Mouse (Mus musculus) midbrain, embryonic 10.5 days (tissue): ENCODE measurements around the gene Ormdl1. TPM values are rescaled to one million over a fixed set of nuclear protein-coding genes. Genes with fewer than 3 reads are reported as not detected.
"Not testable (repeated sequence)": the region's sequence is repeated elsewhere in the genome, so short reads cannot be mapped to it uniquely, and the experiment has no call there.

Experiments used
- DNase-seq: peaks from one replicate; pipeline ENCODE4 v3.0.0-alpha.2; 2017; ENCODE audit warnings: low spot score
- H3K27ac ChIP-seq: fragments of 300-500 bp; sonication (generic); replicated peaks from 2 replicates; pipeline ENCODE4 v1.5.1; 2016; ENCODE audit warnings: mild to moderate bottlenecking
- H3K27me3 ChIP-seq: fragments of 300-500 bp; sonication (generic); 2 replicates; pipeline ENCODE4 v1.6.1; 2016; ENCODE audit warnings: low read depth, mild to moderate bottlenecking; ENCODE audit not compliant: poor library complexity, severe bottlenecking
- H3K36me3 ChIP-seq: fragments of 300-500 bp; sonication (generic); 2 replicates; pipeline ENCODE4 v1.6.1; 2016; ENCODE audit warnings: mild to moderate bottlenecking, moderate library complexity
- H3K4me1 ChIP-seq: fragments of 300-500 bp; sonication (generic); 2 replicates; pipeline ENCODE4 v1.6.1; 2016
- H3K4me3 ChIP-seq: fragments of 300-500 bp; sonication (generic); 2 replicates; pipeline ENCODE4 v1.5.1; 2016; ENCODE audit warnings: mild to moderate bottlenecking, moderate library complexity
- H3K9me3 ChIP-seq: fragments of 300-500 bp; sonication (generic); replicated peaks from 2 replicates; pipeline ENCODE4 v1.6.1; 2016; ENCODE audit warnings: mild to moderate bottlenecking
- WGBS: fragments of 180-500 bp; shearing (Covaris S2); methylation state at CpG from one replicate; pipeline ENCODE4 v1.1.7; 2016; 5-methylcytosine and 5-hydroxymethylcytosine counted together
- polyA plus RNA-seq: library from polyadenylated mRNA; unstranded; fragments of >200 nt; fragmentation: Nextera tagmentation; extraction: Ambion mirVana; gene quantifications from 2 replicates; pipeline ENCODE4 v1.2.1, GENCODE M21; 2016

The Ormdl1 gene
- polyA plus RNA-seq, 1 experiment from 2014 or later, result 96.8 TPM

GRCm38 (mm10) chr1:53333527-53333926 is 36.6 kb downstream of the Ormdl1 start:
- H3K27me3 ChIP-seq, DNase-seq, H3K36me3 ChIP-seq, H3K27ac ChIP-seq, H3K4me1 ChIP-seq, H3K9me3 ChIP-seq, H3K4me3 ChIP-seq: not testable (repeated sequence)
- 75% methylated on average over 5 of the region's 5 CpGs for WGBS

DNA sequence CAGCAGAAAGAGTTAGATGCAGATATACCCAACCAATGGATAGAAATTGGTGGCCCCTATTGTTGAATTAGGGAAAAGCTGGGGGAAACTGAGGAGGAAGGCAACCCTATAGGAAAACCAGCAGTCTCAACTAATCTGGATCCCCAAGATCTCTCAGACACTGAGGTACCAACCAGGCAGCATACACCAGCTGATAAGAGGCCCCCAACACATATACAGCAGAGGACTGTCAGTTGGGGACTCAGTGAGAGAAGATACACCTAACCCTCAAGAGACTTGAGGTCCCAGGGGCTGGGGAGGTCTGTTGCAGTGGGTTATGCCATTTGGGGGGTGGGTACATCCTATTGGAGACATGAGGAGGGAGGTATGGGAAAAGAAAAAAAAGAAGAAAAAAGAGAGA is 38.6 kb downstream of the Ormdl1 start:
- peaks cover 9% of the 10 kb centered on the region for H3K9me3 ChIP-seq
- peaks cover 4% of the 10 kb centered on the region for H3K36me3 ChIP-seq
- no peak overlapping the region for H3K27ac ChIP-seq
- no peaks in the 10 kb centered on the region for H3K27me3 ChIP-seq
- no peaks in the 10 kb centered on the region for H3K4me1 ChIP-seq
- H3K4me3 ChIP-seq, result no peak overlapping the region
- no peak for DNase-seq

DNA sequence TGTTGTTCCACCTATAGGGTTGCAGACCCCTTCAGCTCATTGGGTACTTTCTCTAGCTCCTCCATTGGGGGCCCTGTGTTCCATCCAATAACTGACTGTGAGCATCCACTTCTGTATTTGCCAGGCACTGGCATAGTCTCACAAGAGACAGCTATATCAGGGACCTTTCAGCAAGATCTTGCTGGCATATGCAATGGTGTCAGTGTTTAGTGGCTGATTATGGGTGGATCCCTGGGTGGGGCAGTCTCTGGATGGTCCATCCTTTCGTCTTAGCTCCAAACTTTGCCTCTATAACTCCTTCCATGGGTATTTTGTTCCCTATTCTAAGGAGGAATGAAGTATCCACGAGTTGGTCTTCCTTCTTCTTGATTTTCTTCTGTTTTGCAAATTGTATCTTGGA is 40.5 kb downstream of the Ormdl1 start:
- H3K4me3 ChIP-seq, H3K27me3 ChIP-seq, DNase-seq, H3K4me1 ChIP-seq, H3K27ac ChIP-seq: not testable (repeated sequence)
- peaks cover 28% of the 10 kb centered on the region for H3K9me3 ChIP-seq
- H3K36me3 ChIP-seq, result peaks cover 23% of the 10 kb centered on the region
- 63% methylated on average over 2 of the region's 2 CpGs for WGBS

DNA sequence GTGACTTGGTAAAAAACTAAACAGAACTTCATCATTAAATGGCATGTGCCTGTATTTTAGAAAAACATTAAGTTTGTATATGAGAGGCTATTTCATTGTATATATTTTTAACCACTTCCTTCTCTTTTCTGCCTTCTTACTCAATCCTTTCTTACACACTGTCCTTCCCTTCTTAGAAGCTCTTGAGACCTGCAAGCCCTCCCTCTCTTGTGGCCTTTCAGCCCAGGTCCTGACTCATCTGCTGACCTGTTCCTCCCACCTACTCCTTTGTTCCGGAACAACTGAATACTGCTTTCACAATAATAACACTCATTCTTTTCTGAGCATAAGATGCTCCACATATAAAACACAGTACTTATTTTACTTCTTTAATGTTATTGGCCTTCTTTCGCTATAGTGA is 44.2 kb downstream of the Ormdl1 start:
- H3K4me3 ChIP-seq, result no peak overlapping the region
- H3K4me1 ChIP-seq, result no peaks in the 10 kb centered on the region
- WGBS, result 90% methylated on average over 2 of the region's 2 CpGs
- H3K36me3 ChIP-seq, result peaks cover 59% of the 10 kb centered on the region
- no peak for DNase-seq
- peaks cover 23% of the 10 kb centered on the region for H3K9me3 ChIP-seq
- H3K27ac ChIP-seq, result no peak overlapping the region
- no peaks in the 10 kb centered on the region for H3K27me3 ChIP-seq

DNA sequence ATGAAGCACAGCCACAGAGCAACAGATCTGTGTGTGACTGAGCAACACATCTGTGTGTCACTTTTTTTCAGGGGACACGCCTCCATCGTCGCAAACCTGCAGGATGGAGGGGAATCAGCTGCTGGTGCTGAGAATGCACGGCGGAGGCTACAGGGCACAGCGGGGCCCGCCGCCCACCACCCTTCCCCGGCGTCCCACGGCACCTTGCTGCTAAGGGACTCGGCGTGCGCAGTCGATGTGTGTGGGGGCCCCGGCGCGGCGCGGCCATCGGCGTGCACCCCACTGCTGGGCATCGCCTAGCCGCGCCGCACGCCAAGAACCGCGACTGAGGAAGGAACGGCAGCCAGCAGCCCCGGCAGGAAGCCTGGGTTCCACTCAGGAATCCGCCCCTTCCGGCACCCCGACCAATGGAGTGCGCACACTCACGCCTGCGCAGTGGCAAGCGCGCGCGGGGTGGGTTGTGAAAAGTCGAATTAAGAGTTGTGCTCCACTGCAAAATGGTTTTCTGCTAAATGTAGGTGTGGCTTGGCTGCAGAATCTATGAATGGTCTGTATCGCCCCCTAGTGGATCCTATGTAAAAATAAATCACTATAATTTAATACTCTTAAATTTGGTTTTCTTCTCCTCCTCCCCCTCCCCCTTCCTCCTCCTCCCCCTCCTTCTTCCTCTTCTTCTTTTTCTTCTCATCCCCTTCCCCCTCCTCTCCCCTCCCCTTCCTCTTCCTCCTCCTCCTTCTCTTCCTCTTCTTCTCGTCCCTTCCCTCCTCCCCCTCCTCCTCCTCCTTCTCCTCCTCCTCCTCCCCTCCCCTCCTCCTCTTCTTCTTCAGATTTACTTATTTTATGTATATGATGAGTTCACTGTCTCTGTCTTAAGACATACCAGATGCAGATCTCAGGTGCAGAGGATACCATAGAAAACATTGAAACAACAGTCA is 55.7 kb downstream of the Ormdl1 start, which contains the start of the genes Asdurf, Gm28551 and Asnsd1:
Asdurf (minus strand) TSS at position 293 of the 935 bp plus-strand sequence.
Gm28551 (minus strand) TSS at position 341 of the 935 bp plus-strand sequence.
Asnsd1 (minus strand) TSS at position 426 of the 935 bp plus-strand sequence.
- WGBS, result under 1% methylated on average over 44 of the region's 44 CpGs
- Histone ChIP-seq H3K4me1 (peaks cover 9% of the 10 kb centered on the region), H3K27me3 (no peaks in the 10 kb centered on the region), H3K27ac (peak within 1 kb of the TSS; percentile 95), H3K4me3 (peak within 1 kb of the TSS; percentile 94), H3K36me3 (peaks cover 26% of the 10 kb centered on the region), H3K9me3 (peaks cover 10% of the 10 kb centered on the region; the same call in 1 of the 2 replicates)
- peak; percentile 96 for DNase-seq

GRCm38 (mm10) chr1:53358988-53359387 is 62.1 kb downstream of the Ormdl1 start:
- H3K9me3 ChIP-seq, result peaks cover 4% of the 10 kb centered on the region; the same call in 1 of the 2 replicates
- no peaks in the 10 kb centered on the region for H3K4me1 ChIP-seq
- no peak for DNase-seq
- no peak overlapping the region for H3K4me3 ChIP-seq
- no peak overlapping the region for H3K27ac ChIP-seq
- H3K27me3 ChIP-seq, result no peaks in the 10 kb centered on the region
- H3K36me3 ChIP-seq, result no peaks in the 10 kb centered on the region

Other genes with a start within 250 kb of the Ormdl1 start
- 0.27 and 0.47 TPM in 2 replicates for gene Mstn, start 235.5 kb upstream of the Ormdl1 start, polyA plus RNA-seq
- not detected in 2 replicates for gene 1700019A02Rik, start 109.5 kb upstream of the Ormdl1 start, polyA plus RNA-seq
- gene Pms1, start 77 bp upstream of the Ormdl1 start, polyA plus RNA-seq, result 26.1 and 26.5 TPM in 2 replicates
- not detected in 2 replicates for gene Gm28778, start within 50 bp of the Ormdl1 start, polyA plus RNA-seq
- 31.6 and 34.5 TPM in 2 replicates for gene Osgepl1, start 16.5 kb downstream of the Ormdl1 start, polyA plus RNA-seq
- gene Asdurf, start 55.5 kb downstream of the Ormdl1 start, polyA plus RNA-seq, result not detected in 2 replicates
- 0.54 and 1.4 TPM in 2 replicates for gene Gm28551, start 55.6 kb downstream of the Ormdl1 start, polyA plus RNA-seq
- gene Asnsd1, start 55.7 kb downstream of the Ormdl1 start, polyA plus RNA-seq, result 90.8 and 99.6 TPM in 2 replicates